Mouse (Mus musculus): ENCODE measurements around the gene Fam172a.

The Fam172a gene

GRCm38 (mm10) chr13:78201871-78202565 lies 500.2 kb downstream of the Fam172a start:
- DNase-seq: no peak

- DNase-seq: no peak
These were observed 500.9 kb downstream of the Fam172a start for GRCm38 (mm10) chr13:78202574-78203347.

GRCm38 (mm10) chr13:78203348-78204061 lies 501.7 kb downstream of the Fam172a start:
- DNase-seq: no peak

GRCm38 (mm10) chr13:78205426-78205825 lies 503.6 kb downstream of the Fam172a start:
- no peak for DNase-seq

GRCm38 (mm10) chr13:78206891-78207430 lies 505.1 kb downstream of the Fam172a start:
- DNase-seq: no peak

- no peak for DNase-seq
These were observed 506.2 kb downstream of the Fam172a start for GRCm38 (mm10) chr13:78207796-78208645.

GRCm38 (mm10) chr13:78208689-78209410 lies 507.0 kb downstream of the Fam172a start:
- DNase-seq: no peak

GRCm38 (mm10) chr13:78209611-78210028 lies 507.8 kb downstream of the Fam172a start:
- DNase-seq: no peak

GRCm38 (mm10) chr13:78210029-78210747 lies 508.4 kb downstream of the Fam172a start:
- DNase-seq: no peak

- no peak for DNase-seq
These were observed 508.9 kb downstream of the Fam172a start for GRCm38 (mm10) chr13:78210748-78211089.

GRCm38 (mm10) chr13:78211231-78212010 lies 509.6 kb downstream of the Fam172a start:
- DNase-seq: no peak

GRCm38 (mm10) chr13:78212111-78212510 lies 510.3 kb downstream of the Fam172a start:
- no peak for DNase-seq

GRCm38 (mm10) chr13:78213155-78213554 lies 511.3 kb downstream of the Fam172a start:
- no peak for DNase-seq

GRCm38 (mm10) chr13:78215223-78215622 lies 513.4 kb downstream of the Fam172a start:
- DNase-seq: no peak
